ENCODE assay signal across 9 mouse cellular contexts in the genomic region with DNA sequence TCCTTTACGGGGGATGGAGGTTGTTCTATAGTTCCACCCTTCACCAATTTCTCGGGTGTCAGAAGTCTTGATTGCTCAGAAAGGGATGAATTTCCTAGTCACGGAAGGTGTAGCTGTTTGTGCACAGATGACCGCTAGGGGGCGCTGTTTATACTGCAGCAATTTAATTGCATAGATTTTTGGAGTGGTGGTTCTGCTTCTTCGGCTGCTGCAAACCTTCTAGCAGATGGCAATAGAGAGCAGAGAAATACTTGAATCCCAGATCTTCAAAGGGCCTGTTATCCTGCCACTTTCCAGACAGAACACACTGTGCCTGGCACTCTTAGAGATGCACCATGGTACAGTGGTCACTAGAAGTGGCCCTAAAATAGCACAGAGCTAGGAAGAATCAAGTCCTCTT. TPM values are rescaled to one million over a fixed set of nuclear protein-coding genes. Genes with fewer than 3 reads are reported as not detected.
A peak's percentile ranks its signal among the peaks of the same experiment; 100 is the strongest.
DNase-seq lines count a peak whose midpoint lies in the region; ATAC-seq and TF ChIP-seq lines count a peak whose summit lies in the region.
"Had no signal": no experiment of that assay in that cellular context is flagged by ENCODE, and none has a peak within 500 bp of the region (broad histone marks: within the 10 kb centered on the region; RNA-seq: fewer than 3 reads in every experiment).

No protein-coding gene starts in this region.

- peak; percentile 89 for TF ChIP-seq CTCF in liver, embryonic 14.5 days (IDR thresholded peaks at IDR 0.05; ENCODE audit: low read depth)

- no peak overlapping the region for H3K9ac ChIP-seq in liver, embryonic 14.5 days (replicated peaks)

- 7% methylated on average over 6 of the region's 6 CpGs for WGBS in liver, embryonic 14.5 days (ENCODE audit: insufficient replicate concordance)

- no peaks in the 10 kb centered on the region for H3K36me3 ChIP-seq in liver, embryonic 14.5 days (replicated peaks; ENCODE audit: control insufficient read depth, insufficient read depth, low read depth)

- no peak overlapping the region for H3K4me2 ChIP-seq in liver, embryonic 14.5 days (ENCODE audit: low read depth)

- no peaks in the 10 kb centered on the region for H3K4me1 ChIP-seq in liver, embryonic 14.5 days (replicated peaks; ENCODE audit: control insufficient read depth in 2 of 2, insufficient read depth in 2 of 2, low read length in 1 of 2)

- peak; percentile 78 for DNase-seq in 416B (ENCODE audit: low read depth)
- peak; percentile 36 for DNase-seq in MEL-GATA-1-ER (ENCODE audit: extremely low read depth, low read depth)
- DNase-seq in cerebellum, adult 18-20 months: peak; percentile 69 to 80
- peak; percentile 74 to 87 for DNase-seq in frontal cortex, postnatal 36 days (ENCODE audit: low spot score in 2 of 2)
- DNase-seq in kidney, postnatal 10 days: peak; percentile 90
- peak; percentile 33 to 43 (median 35) for DNase-seq in liver, embryonic 14.5 days (ENCODE audit: low read depth in 3 of 3, low spot score in 3 of 3)
- peak; percentile 83 for DNase-seq in right cerebral cortex, adult 18-20 months
- DNase-seq in urinary bladder, postnatal 14 days (ENCODE audit: low spot score): peak; percentile 86

- H3K27ac ChIP-seq in liver, embryonic 14.5 days: no peak overlapping the region

- no peak for ATAC-seq in liver, embryonic 14.5 days (ENCODE audit: insufficient read depth)

- no peaks in the 10 kb centered on the region for H3K27me3 ChIP-seq in liver, embryonic 14.5 days (ENCODE audit: control insufficient read depth, insufficient read depth, low read length)

- TF ChIP-seq EP300 in liver, embryonic 14.5 days (IDR thresholded peaks at IDR 0.05; ENCODE audit: low read depth): no peak

- no peaks in the 10 kb centered on the region for H3K9me3 ChIP-seq in liver, embryonic 14.5 days (ENCODE audit: control insufficient read depth, low read length)

- H3K4me3 ChIP-seq in liver, embryonic 14.5 days (ENCODE audit: insufficient read depth in 1 of 2, low read depth in 2 of 2, low read length in 2 of 2): no peak overlapping the region

RNA-seq across cellular contexts. Expression of a gene that starts 14.3 kb away (rescaled TPM):
- 0.01 TPM in 1 of 2 replicates, not detected in the other for polyA plus RNA-seq in liver, embryonic 14.5 days (2012; rRNA removed)
- 0.11 TPM in 1 of 2 replicates, not detected in the other for polyA plus RNA-seq in liver, embryonic 14.5 days (2014; fragmentation: Nextera tagmentation; extraction: Ambion mirVana)
- polyA plus RNA-seq: heart, embryonic 14.5 days had no signal

RNA-seq across cellular contexts. Expression of a gene that starts 42.9 kb away (rescaled TPM):
- 41.8 and 46.7 TPM in 2 replicates for polyA plus RNA-seq in liver, embryonic 14.5 days (2012; rRNA removed)
- 83.2 and 86.5 TPM in 2 replicates for polyA plus RNA-seq in liver, embryonic 14.5 days (2014; fragmentation: Nextera tagmentation; extraction: Ambion mirVana)

Comparison
In these comparisons a context has a peak if more than half of its experiments do, and no peak if none do; other contexts are left out.
1. DNase-seq: peak in every context shown above with its lines; median percentile 90 in kidney, postnatal 10 days; 86 in urinary bladder, postnatal 14 days; 83 in right cerebral cortex, adult 18-20 months; 80 in frontal cortex, postnatal 36 days; 78 in 416B; 74 in cerebellum, adult 18-20 months; 36 in MEL-GATA-1-ER; 35 in liver, embryonic 14.5 days.